Mouse (Mus musculus) MEL (cell line): ENCODE measurements around the gene Ccdc80.

Experiments
- CTCF ChIP-seq, 3 experiments: IDR thresholded peaks in 2 of 3; conservative IDR thresholded peaks in 1 of 3; 2 replicates each; pipeline ENCODE4 v1.5.1; 2011 to 2012; ENCODE audit warnings: low read length in 3 of 3, low read depth in 2 of 3, mild to moderate bottlenecking in 2 of 3, improper control_type of control experiment in 1 of 3, inconsistent platforms in 1 of 3, mixed read lengths in 1 of 3, moderate library complexity in 1 of 3; ENCODE audit not compliant: control insufficient read depth in 1 of 3, insufficient read depth in 1 of 3, poor library complexity in 1 of 3, severe bottlenecking in 1 of 3
- E2F4 ChIP-seq: IDR thresholded peaks from 2 replicates; pipeline ENCODE4 v1.6.1; 2011; ENCODE audit warnings: low read depth, low read length, improper control_type of control experiment, borderline replicate concordance
- HCFC1 ChIP-seq: IDR thresholded peaks from 2 replicates; pipeline ENCODE4 v1.6.1; 2012; ENCODE audit warnings: low read depth, mild to moderate bottlenecking, inconsistent platforms, low read length, improper control_type of control experiment, moderate library complexity
- KAT2A ChIP-seq: conservative IDR thresholded peaks from 2 replicates; pipeline ENCODE4 v1.6.1; 2012; ENCODE audit warnings: low read depth, low read length, improper control_type of control experiment, inconsistent platforms
- MAX ChIP-seq: IDR thresholded peaks from 2 replicates; pipeline ENCODE4 v1.6.1; 2011; ENCODE audit warnings: low read length, improper control_type of control experiment
- POLR2A ChIP-seq, 2 experiments: IDR thresholded peaks; 2 replicates each; pipeline ENCODE4 v1.6.1; 2011 to 2012; ENCODE audit warnings: low read length in 2 of 2, mild to moderate bottlenecking in 2 of 2, control low read depth in 1 of 2, improper control_type of control experiment in 1 of 2, low read depth in 1 of 2, moderate library complexity in 1 of 2; ENCODE audit not compliant: control insufficient read depth in 1 of 2, insufficient read depth in 1 of 2, poor library complexity in 1 of 2
- SIN3A ChIP-seq: IDR thresholded peaks from 2 replicates; pipeline ENCODE4 v1.6.1; 2012; ENCODE audit warnings: low read length, improper control_type of control experiment, inconsistent platforms
- USF1 ChIP-seq: IDR thresholded peaks from 2 replicates; pipeline ENCODE4 v1.6.1; 2014; ENCODE audit warnings: low read depth, mild to moderate bottlenecking, inconsistent platforms, low read length, improper control_type of control experiment, moderate library complexity
- USF2 ChIP-seq, 2 experiments: IDR thresholded peaks; 2 replicates each; pipeline ENCODE4 v1.6.1; 2011 to 2012; ENCODE audit warnings: improper control_type of control experiment in 2 of 2, low read length in 2 of 2, borderline replicate concordance in 1 of 2, inconsistent platforms in 1 of 2, low read depth in 1 of 2, mild to moderate bottlenecking in 1 of 2; ENCODE audit not compliant: insufficient read depth in 1 of 2
- ZC3H11A ChIP-seq: IDR thresholded peaks from 2 replicates; pipeline ENCODE4 v1.6.1; 2012; ENCODE audit warnings: low read depth, mild to moderate bottlenecking, inconsistent platforms, low read length, improper control_type of control experiment
- ZNF384 ChIP-seq: IDR thresholded peaks from 2 replicates; pipeline ENCODE4 v1.6.1; 2012; ENCODE audit warnings: low read depth, mild to moderate bottlenecking, inconsistent platforms, low read length, improper control_type of control experiment

DNA sequence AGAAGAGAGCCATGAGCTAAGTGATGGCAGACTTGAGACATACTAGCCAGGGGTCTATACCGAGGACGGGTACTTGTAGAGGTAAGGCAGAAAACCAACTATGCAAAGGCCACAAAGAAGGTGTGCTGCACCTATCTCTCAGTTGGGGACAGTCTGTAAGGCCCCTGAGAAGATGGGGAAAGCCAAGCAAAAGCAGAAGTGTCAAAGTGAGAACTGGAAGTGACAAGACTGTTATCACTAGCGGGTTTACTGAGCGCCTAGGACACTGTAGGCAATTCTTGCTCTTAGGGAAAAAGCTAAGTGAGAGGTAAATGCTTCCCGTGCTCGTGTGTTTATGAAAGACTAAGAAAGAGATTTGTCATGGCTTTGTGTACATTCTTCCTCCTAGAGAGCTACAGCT, 51.9 kb downstream of the Ccdc80 start:
- TF ChIP-seq E2F4 (no peak), CTCF (IDR thresholded peaks at IDR 0.05 in 2 of 3, conservative IDR thresholded peaks at IDR 0.05 in 1 of 3; ENCODE audit: control insufficient read depth in 1 of 3, insufficient read depth in 1 of 3, low read depth in 2 of 3, low read length in 3 of 3, poor library complexity in 1 of 3, severe bottlenecking in 1 of 3) (no peak), MAX (no peak), ZC3H11A (no peak), SIN3A (peak; percentile 49), KAT2A (no peak), HCFC1 (no peak), POLR2A (IDR thresholded peaks at IDR 0.05; ENCODE audit: control insufficient read depth in 1 of 2, insufficient read depth in 1 of 2, low read depth in 1 of 2, low read length in 2 of 2, poor library complexity in 1 of 2) (no peak), USF1 (no peak), ZNF384 (no peak), USF2 (IDR thresholded peaks at IDR 0.05; ENCODE audit: borderline replicate concordance in 1 of 2, insufficient read depth in 1 of 2, low read depth in 1 of 2, low read length in 2 of 2) (no peak)
